Mouse (Mus musculus): ENCODE measurements around the gene Matn4.

Gene Matn4

GRCm38 (mm10) chr2:164436215-164436913 lies 31.4 kb upstream of the Matn4 start:
- no peak for DNase-seq (ENCODE audit: low read depth in 2 of 2, low spot score in 2 of 2)

GRCm38 (mm10) chr2:164435216-164436090 lies 30.5 kb upstream of the Matn4 start:
- DNase-seq (ENCODE audit: low read depth in 2 of 2, low spot score in 2 of 2): no peak

- no peak for DNase-seq (ENCODE audit: low read depth in 2 of 2, low spot score in 2 of 2)
These were observed 29.7 kb upstream of the Matn4 start for GRCm38 (mm10) chr2:164434681-164435080.

GRCm38 (mm10) chr2:164433278-164433895 lies 28.4 kb upstream of the Matn4 start:
- DNase-seq (ENCODE audit: low read depth in 2 of 2, low spot score in 2 of 2): no peak

DNA sequence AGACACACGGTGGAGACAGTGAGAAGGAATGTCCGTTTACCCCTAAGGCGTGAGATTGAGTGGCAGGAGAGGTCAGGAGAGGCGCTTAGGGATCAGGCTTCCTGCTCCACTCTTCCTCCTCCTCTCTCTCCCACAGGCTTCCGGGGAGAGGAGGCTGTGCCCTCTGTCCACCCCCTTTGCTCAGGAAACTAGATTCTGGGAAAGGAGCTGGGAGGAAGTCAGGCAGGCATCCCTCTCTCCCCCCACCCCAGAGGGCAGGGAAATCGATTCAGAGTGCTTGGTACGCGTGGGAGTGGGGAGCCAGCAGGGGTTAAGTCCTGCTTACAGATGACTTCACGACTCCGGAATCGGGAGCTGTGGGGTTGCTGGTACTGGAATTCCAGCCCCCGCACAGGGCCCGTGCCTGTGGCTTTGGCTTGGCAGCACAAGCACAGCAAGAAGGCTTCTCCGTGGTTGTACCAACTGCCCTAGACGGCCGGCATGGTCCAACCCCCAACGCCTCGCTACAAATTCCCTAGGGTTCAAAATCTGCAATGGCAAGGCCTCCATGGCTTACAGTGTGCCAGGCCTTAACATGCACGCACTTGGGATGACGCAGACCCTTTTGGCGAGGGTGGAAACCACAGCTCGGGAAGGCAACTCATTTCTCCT lies 27.7 kb upstream of the Matn4 start:
- DNase-seq (ENCODE audit: low read depth in 2 of 2, low spot score in 2 of 2): no peak

DNA sequence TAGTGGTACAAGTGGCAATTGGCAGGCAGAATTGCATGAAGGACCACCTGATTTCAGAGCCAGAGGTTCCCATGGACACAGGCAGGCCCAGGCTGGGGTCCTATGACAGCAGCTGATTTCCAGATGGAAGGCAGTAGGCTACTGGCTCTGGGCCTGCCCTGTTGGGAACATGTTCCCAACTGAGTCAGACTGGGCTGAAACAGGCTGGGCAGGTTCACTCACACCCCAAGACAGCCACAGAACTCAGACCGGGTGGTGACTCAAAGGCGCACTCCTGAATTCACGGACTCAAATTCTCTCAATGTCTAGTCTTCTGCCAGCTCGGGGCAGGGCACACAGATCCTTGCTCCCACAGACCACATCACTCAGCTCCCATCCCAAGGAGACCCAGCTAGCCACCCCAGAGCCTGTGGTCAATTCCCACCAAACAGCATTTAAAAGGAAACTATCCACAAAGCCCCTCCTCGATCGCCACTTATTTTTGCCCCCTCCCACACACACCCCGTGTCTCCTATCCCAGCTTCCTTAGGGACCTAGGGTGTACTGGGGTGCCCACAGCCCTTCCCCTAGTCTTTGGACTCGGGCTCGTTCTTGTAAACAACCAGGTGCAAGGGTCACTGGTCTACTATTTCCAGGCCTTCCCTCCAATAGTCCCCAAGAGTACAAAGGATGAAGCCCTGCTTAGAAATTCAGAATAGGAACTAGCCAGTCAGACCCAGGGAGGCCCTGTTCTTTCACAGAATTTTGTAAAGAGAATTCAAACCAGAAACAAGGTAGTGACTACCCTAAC lies 26.9 kb upstream of the Matn4 start:
- DNase-seq (ENCODE audit: low read depth in 2 of 2, low spot score in 2 of 2): no peak

- no peak for DNase-seq (ENCODE audit: low read depth in 2 of 2, low spot score in 2 of 2)
These were observed 25.7 kb upstream of the Matn4 start for GRCm38 (mm10) chr2:164430697-164431096.

DNA sequence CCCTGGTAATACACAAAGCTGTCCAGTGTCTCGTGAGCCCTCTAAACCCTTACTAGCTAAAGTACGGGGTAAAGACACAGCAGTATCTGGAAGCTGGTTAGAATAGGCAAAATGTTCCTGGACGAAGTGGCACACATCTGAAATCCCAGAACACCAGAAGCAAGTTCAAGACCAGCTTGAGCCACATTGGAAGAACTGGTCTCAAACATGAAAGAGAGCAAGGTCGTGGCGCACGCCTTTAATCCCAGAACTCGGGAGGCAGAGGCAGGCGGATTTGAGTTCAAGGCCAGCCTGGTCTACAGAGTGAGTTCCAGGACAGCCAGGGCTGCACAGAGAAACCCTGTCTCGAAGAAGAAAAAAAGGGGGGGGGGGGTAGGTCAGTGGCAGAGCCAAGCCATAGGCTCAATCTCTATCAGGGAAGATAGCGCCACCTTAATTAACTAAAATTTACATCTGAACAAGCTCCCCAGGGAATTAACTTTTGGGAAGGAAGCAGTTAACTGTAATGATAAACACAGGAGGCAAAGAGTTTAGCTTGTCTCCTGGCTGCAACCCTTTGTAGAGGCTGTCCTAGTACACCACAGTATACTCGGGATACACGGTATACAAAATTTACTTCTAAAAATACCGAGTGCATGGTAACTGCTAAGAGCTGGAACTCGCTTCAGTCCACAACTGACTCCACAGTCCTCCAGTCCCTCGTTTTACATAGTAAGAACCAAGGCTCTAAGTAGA lies 25.1 kb upstream of the Matn4 start:
- no peak for DNase-seq (ENCODE audit: low read depth in 2 of 2, low spot score in 2 of 2)

DNA sequence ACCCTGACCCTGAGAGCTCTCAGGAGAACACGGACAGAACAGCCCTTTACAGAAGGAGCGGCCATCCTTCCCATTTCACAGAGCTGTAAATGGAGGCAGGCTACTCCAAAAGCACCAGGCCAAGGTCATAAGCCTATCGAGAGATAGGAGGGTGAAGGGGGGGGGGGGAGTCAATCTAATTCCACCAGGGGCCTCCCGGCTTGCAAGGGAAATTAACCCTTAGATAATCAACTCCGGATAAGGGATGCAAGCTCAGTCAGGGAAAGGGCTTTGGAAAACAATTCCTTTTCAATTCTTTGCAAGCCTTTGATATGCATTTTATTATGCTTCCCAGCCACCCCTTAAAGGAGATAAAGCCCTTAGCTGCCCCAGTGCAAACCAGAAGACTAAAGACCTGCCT lies 23.5 kb upstream of the Matn4 start:
- DNase-seq (ENCODE audit: low read depth in 2 of 2, low spot score in 2 of 2): no peak

GRCm38 (mm10) chr2:164426952-164427351 lies 22.0 kb upstream of the Matn4 start:
- no peak for DNase-seq (ENCODE audit: low read depth in 2 of 2, low spot score in 2 of 2)

GRCm38 (mm10) chr2:164426121-164426520 lies 21.2 kb upstream of the Matn4 start:
- no peak for DNase-seq (ENCODE audit: low read depth in 2 of 2, low spot score in 2 of 2)

DNA sequence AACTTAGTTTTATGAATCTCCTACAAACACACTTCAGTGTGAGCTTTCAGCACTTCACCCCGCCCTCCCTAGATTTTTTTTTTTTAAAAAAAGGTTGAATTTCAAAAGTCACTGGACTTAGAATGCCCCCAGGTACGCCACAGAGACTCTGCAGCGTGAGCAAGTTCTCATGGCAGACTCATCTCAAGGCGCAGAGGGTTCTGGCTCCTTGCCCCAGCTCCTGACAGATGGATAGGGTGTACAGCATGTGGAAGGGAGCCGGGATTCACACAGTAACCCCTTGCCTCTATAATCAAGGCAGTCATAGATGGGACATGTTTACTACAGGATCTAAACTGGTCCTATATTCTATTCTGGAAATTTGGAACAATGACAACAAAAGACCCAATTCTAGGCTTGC lies 20.4 kb upstream of the Matn4 start:
- no peak for DNase-seq (ENCODE audit: low read depth in 2 of 2, low spot score in 2 of 2)

DNA sequence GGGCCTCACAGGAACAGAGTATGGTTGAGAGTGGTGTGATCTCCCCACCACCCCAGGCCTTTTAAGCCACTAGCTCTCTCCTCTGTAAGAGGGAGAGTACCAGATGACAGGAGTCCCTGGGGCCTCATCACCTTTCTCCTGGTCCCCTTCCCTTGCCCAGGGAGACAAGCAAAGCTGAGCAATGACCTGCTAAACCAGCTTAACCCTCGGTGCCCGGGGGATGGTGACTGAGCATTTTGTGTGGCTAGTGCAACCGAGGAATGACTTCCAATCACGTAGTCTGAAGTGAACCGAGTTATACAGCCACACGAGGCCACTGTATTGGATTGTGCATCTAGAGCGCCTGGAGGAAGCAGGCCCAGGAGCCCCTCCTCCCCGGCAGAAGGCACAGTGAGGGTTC lies 19.4 kb upstream of the Matn4 start:
- no peak for DNase-seq (ENCODE audit: low read depth in 2 of 2, low spot score in 2 of 2)

DNA sequence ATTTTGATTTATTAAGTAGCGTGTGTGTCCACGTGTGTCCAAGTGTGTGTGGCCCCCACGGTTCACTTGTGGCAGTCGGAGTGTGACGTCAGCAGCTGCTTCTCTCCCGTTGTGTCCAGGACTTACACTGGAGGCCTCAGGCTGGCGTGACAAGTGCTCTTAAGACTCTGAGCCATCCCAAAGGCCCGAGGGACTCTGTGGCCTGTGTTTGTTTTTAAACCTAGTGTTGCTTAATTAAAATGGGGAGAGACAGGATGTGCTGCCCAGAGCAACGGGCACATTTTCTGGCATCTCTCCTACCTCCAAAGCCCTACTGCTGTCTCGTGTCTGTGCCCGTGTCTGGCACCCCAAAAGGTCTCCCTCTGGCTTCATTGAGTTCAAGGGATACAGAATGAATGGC lies 18.5 kb upstream of the Matn4 start:
- DNase-seq (ENCODE audit: low read depth in 2 of 2, low spot score in 2 of 2): no peak

DNA sequence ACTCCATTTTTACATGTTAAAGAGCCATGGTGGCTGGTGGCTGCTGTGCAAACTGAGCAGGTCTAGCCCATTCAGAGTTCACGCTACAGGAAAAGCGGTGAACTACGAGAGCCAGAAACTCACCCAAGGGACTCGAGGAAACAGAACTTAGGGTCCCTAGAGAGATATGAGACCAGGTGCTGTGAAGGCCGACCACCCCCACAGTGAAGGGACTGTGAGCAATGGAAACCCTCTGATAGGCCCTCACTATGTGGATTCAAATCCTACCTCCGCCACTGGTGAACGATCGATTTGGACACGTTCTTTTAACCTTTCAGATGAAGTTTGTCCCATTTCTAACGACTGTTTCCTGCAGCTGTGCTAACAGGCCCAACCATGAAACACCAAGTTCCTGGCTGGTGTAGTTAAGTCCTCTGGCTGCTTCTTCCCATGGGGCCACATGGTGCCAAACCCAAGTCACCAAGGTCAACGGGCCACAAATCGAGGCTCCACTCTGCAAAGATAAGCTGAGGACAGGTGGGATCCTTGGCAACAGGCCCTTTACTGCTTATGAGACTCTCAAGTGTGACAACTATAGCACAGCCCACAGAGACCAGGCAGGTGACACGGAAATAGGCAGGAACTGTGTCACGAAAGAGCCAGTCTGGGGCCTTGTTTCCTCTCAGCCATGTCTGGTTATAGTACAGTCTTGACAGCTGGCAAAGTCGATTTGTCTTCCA lies 17.9 kb upstream of the Matn4 start:
- DNase-seq (ENCODE audit: low read depth in 2 of 2, low spot score in 2 of 2): no peak

GRCm38 (mm10) chr2:164421979-164422378 lies 17.0 kb upstream of the Matn4 start:
- DNase-seq (ENCODE audit: low read depth in 2 of 2, low spot score in 2 of 2): no peak

- no peak for DNase-seq (ENCODE audit: low read depth in 2 of 2, low spot score in 2 of 2)
These were observed 16.3 kb upstream of the Matn4 start for GRCm38 (mm10) chr2:164421306-164421705.

GRCm38 (mm10) chr2:164419489-164419888 lies 14.5 kb upstream of the Matn4 start:
- no peak for DNase-seq (ENCODE audit: low read depth in 2 of 2, low spot score in 2 of 2)

- no peak for DNase-seq (ENCODE audit: low read depth in 2 of 2, low spot score in 2 of 2)
These were observed 13.4 kb upstream of the Matn4 start for GRCm38 (mm10) chr2:164418308-164418875.
